In the genomic region with DNA sequence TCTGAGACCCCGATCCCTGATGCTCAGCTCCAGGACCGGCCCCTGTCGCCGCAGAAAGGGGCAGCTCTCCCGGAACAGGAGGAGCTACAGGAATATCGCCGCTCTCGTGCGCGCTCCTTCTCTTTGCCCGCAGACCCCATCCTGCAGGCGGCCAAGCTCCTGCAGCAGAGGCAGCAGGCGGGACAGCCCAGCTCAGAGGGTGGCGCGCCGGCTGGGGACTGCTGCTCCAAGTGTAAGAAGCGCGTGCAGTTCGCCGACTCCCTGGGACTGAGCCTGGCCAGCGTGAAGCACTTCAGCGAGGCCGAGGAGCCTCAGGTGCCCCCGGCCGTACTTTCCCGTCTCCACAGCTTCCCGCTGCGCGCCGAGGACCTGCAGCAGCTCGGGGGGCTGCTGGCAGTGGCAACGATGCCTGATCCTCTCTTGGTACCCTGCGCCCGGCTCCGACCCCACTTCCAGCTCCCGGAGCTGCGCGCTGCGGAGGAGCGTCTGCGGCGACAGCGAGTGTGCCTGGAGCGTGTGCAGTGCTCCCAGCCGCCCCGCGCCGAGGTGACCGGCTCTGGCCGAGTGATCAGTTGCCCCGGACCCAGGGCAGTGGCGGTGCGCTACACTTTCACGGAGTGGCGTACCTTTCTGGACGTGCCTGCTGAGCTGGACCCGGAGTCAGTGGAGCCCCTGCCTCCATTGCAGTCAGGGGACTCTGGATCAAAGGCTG, we compare ENCODE assay signal across 8 mouse cellular contexts. TPM values are rescaled to one million over a fixed set of nuclear protein-coding genes. Genes with fewer than 3 reads are reported as not detected.
A peak's percentile ranks its signal among the peaks of the same experiment; 100 is the strongest.
DNase-seq lines count a peak whose midpoint lies in the region; ATAC-seq and TF ChIP-seq lines count a peak whose summit lies in the region.

No protein-coding gene starts in this region.

- intact Hi-C loops in heart, postnatal 36 days (cut with DNase I), result no loop called here

- H3K36me3 ChIP-seq in ES-Bruce4 (ENCODE audit: control insufficient read depth, insufficient read depth, low read length, poor library complexity, severe bottlenecking), result no peaks in the 10 kb centered on the region
- no peaks in the 10 kb centered on the region for H3K36me3 ChIP-seq in embryonic facial prominence, embryonic 10.5 days (replicated peaks)
- no peaks in the 10 kb centered on the region for H3K36me3 ChIP-seq in liver, embryonic 12.5 days
- no peaks in the 10 kb centered on the region for H3K36me3 ChIP-seq in neural tube, embryonic 15.5 days

- no peak for TF ChIP-seq POLR2A in ES-Bruce4 (IDR thresholded peaks at IDR 0.05; ENCODE audit: insufficient read depth, low read length)

- no peak for DNase-seq in frontal cortex, postnatal 25 days (ENCODE audit: low spot score in 2 of 2)
- peak; percentile 78 for DNase-seq in embryonic facial prominence, embryonic 10.5 days (ENCODE audit: low spot score)
- peak; percentile 21 to 28 for DNase-seq in heart, postnatal 36 days

- no peak for TF ChIP-seq EP300 in ES-Bruce4 (IDR thresholded peaks at IDR 0.05; ENCODE audit: insufficient read depth, low read depth, low read length)

- H3K27me3 ChIP-seq in ES-Bruce4 (ENCODE audit: control insufficient read depth, insufficient read depth, low read length, poor library complexity, severe bottlenecking), result peaks cover 6% of the 10 kb centered on the region; the same call in 1 of the 2 replicates
- peaks cover 46% of the 10 kb centered on the region for H3K27me3 ChIP-seq in embryonic facial prominence, embryonic 10.5 days (replicated peaks; ENCODE audit: low read depth, poor library complexity, severe bottlenecking)
- H3K27me3 ChIP-seq in liver, embryonic 12.5 days (replicated peaks), result peaks cover 54% of the 10 kb centered on the region
- H3K27me3 ChIP-seq in neural tube, embryonic 15.5 days (replicated peaks), result peaks cover 36% of the 10 kb centered on the region

- WGBS in embryonic facial prominence, embryonic 10.5 days, result under 1% methylated on average over 57 of the region's 57 CpGs
- WGBS in liver, embryonic 12.5 days (ENCODE audit: insufficient replicate concordance), result 1% methylated on average over 57 of the region's 57 CpGs
- WGBS in neural tube, embryonic 15.5 days, result under 1% methylated on average over 57 of the region's 57 CpGs

- H3K4me1 ChIP-seq in ES-Bruce4 (ENCODE audit: control insufficient read depth, insufficient read depth, low read length), result no peaks in the 10 kb centered on the region
- H3K4me1 ChIP-seq in embryonic facial prominence, embryonic 10.5 days, result peaks cover 23% of the 10 kb centered on the region
- H3K4me1 ChIP-seq in liver, embryonic 12.5 days, result peaks cover 18% of the 10 kb centered on the region
- H3K4me1 ChIP-seq in neural tube, embryonic 15.5 days, result peaks cover 21% of the 10 kb centered on the region

- ATAC-seq in frontal cortex, adult (ENCODE audit: low TSS enrichment), result peak; percentile 69
- ATAC-seq in liver, embryonic 12.5 days, result peak; percentile 32
- ATAC-seq in neural tube, embryonic 15.5 days (ENCODE audit: low FRiP score), result peak; percentile 77
- ATAC-seq in activated CD4-positive, CD25-positive, alpha-beta regulatory T cell, adult 4 months, result no peak

- peak overlapping the region; percentile 19 for H3K9ac ChIP-seq in ES-Bruce4 (ENCODE audit: low read depth, poor library complexity, severe bottlenecking)
- H3K9ac ChIP-seq in liver, embryonic 12.5 days, result 0 out of 2 replicates have a peak overlapping the region, but pooled peaks have one; percentile 6
- peak overlapping the region; percentile 38 for H3K9ac ChIP-seq in neural tube, embryonic 15.5 days (replicated peaks)

- no peak overlapping the region for H3K27ac ChIP-seq in ES-Bruce4 (ENCODE audit: insufficient read depth, low read length)
- H3K27ac ChIP-seq in embryonic facial prominence, embryonic 10.5 days (replicated peaks), result peak overlapping the region; percentile 72
- no peak overlapping the region for H3K27ac ChIP-seq in liver, embryonic 12.5 days
- H3K27ac ChIP-seq in neural tube, embryonic 15.5 days (replicated peaks), result no peak overlapping the region

- no peak for TF ChIP-seq CTCF in ES-Bruce4 (IDR thresholded peaks at IDR 0.05; ENCODE audit: low read depth, low read length)

- peak overlapping the region; percentile 79 for H3K4me2 ChIP-seq in liver, embryonic 12.5 days
- H3K4me2 ChIP-seq in neural tube, embryonic 15.5 days, result peak overlapping the region; percentile 100

- peak overlapping the region; percentile 71 for H3K4me3 ChIP-seq in ES-Bruce4 (ENCODE audit: low read depth, low read length)
- H3K4me3 ChIP-seq in embryonic facial prominence, embryonic 10.5 days, result peak overlapping the region; percentile 76
- peak overlapping the region; percentile 59 for H3K4me3 ChIP-seq in liver, embryonic 12.5 days
- H3K4me3 ChIP-seq in neural tube, embryonic 15.5 days (replicated peaks), result peak overlapping the region; percentile 63

- H3K9me3 ChIP-seq in ES-Bruce4 (replicated peaks; ENCODE audit: control insufficient read depth, insufficient read depth, low read length, poor library complexity, severe bottlenecking), result no peaks in the 10 kb centered on the region
- H3K9me3 ChIP-seq in embryonic facial prominence, embryonic 10.5 days, result no peaks in the 10 kb centered on the region
- no peaks in the 10 kb centered on the region for H3K9me3 ChIP-seq in liver, embryonic 12.5 days (replicated peaks)
- H3K9me3 ChIP-seq in neural tube, embryonic 15.5 days (replicated peaks), result no peaks in the 10 kb centered on the region

RNA-seq across cellular contexts. Expression of a gene that starts 10.2 kb away (rescaled TPM):
- polyA plus RNA-seq in ES-Bruce4 (2011; ENCODE audit: insufficient read depth, insufficient read length, low read depth, missing spikeins), result not detected in 2 replicates
- polyA plus RNA-seq in embryonic facial prominence, embryonic 10.5 days (2016; fragmentation: Nextera tagmentation; extraction: Ambion mirVana), result 0.93 and 1.2 TPM in 2 replicates
- total RNA-seq in heart, postnatal 36 days (2021), result under 1 TPM; 0.35 to 0.78 TPM
- polyA plus RNA-seq in liver, embryonic 12.5 days (2016; fragmentation: Nextera tagmentation; extraction: Ambion mirVana), result 0.30 and 0.37 TPM in 2 replicates
- 0.32 and 0.46 TPM in 2 replicates for polyA plus RNA-seq in neural tube, embryonic 15.5 days (2015; fragmentation: Nextera tagmentation; extraction: Ambion mirVana)
- not detected for polyA plus RNA-seq in activated CD4-positive, CD25-positive, alpha-beta regulatory T cell, adult 4 months (2017; shearing (Covaris generic))

Comparison
In these comparisons a context has a peak if more than half of its experiments do, and no peak if none do; other contexts are left out.
1. DNase-seq: peak in embryonic facial prominence, embryonic 10.5 days (single experiment) and heart, postnatal 36 days (2 of 2); none in frontal cortex, postnatal 25 days (0 of 2).
2. Peak in every context shown above with its lines, with median percentiles within 50 percentile points of each other: H3K4me3 ChIP-seq and H3K9ac ChIP-seq.